Mouse (Mus musculus): Measurements from ENCODE around the gene Immt. TPM values are rescaled to one million over a fixed set of nuclear protein-coding genes. Genes with fewer than 3 reads are reported as not detected.
"Not testable (repeated sequence)": the region's sequence is repeated elsewhere in the genome, so short reads cannot be mapped to it uniquely, and the experiment has no call there.

The Immt gene
- polyA plus RNA-seq, 1 experiment from 2014 or later, result 193 TPM

DNA sequence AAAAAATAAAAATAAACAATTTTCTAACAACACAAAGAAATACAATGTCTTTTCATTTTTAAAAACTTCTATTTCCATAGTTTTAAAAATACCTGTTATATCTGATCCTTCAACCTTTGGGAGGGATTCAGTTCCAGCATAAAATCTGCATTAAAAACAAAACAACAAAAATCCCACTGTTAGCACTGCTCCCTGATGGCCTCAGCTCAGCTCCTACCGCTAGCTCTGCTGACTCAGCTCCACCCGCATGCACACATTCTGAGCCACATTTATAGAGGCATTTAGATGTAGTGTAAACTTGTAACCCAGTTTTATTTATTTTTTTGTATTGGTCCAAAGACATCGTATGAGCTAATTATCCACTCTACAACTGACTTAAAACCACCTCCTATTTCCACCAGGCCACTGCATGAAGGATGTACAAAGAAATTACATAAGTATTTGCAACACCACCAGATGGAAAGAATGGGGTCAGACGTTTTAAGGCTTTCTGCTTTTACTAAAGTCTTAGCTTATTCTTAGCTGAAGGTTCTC is 76.6 kb downstream of the Immt start:
- no peak for TF ChIP-seq CTCF (IDR thresholded peaks at IDR 0.05; ENCODE audit: low read depth)
- no peak overlapping the region for H3K27ac ChIP-seq (ENCODE audit: low read depth)
- peaks cover 46% of the 10 kb centered on the region for H3K36me3 ChIP-seq (ENCODE audit: insufficient read depth)
- peaks cover 3% of the 10 kb centered on the region; the same call in 1 of the 2 replicates for H3K4me1 ChIP-seq (ENCODE audit: insufficient read depth)
- no peaks in the 10 kb centered on the region for H3K27me3 ChIP-seq (ENCODE audit: insufficient read depth, low read length)
- peak overlapping the region; percentile 78 for H3K9ac ChIP-seq
- peak overlapping the region; percentile 90 for H3K4me2 ChIP-seq
- 3% methylated on average over 4 of the region's 4 CpGs for WGBS
- DNase-seq, result peak; percentile 17
- no peak for ATAC-seq (ENCODE audit: insufficient read depth)
- peak overlapping the region; percentile 69 for H3K4me3 ChIP-seq (ENCODE audit: low read depth, low read length)
- no peaks in the 10 kb centered on the region for H3K9me3 ChIP-seq (ENCODE audit: low read depth, low read length)

DNA sequence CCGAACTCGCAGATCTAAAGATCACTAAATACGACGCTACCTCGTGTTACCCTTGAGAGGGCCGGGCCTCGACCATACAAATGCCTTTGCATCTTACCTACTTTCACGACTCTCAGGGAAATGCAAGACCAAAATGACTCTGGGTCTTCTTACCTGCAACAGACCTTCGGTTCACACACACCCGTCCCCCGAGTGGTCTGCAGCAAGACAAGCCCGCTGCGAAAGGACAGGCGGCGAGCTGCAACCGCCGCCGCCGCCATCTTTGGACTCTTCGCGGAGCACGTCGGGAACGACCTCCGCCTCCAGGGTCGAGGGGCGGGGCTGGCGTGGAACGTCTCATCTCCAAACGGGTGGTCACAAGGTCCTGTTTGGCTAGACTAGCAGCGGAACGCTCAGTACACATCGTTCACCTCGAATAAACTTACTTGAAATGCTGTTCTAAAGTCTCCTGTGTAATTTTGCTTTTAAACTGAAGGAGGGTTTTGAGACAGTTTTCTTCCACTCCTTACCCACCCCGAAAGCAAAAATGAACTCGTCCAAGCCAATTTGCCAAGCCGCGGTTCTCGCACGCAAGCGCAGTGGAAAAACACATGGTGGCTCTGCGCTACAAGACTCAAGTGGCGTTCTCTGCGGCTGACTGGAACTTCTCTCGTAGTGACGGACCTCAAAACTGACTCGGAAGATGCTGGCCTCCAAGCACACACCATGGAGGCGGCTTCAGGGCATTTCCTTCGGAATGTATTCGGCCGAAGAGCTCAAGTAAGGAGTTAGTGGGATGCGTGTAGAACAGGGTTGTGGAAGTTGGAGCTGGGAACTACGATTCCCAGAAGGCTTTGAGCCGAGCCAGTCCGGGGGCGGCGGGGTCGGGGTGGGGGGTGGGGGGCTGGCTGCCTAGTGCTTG is 77.6 kb downstream of the Immt start, which contains the start of the genes Ptcd3 and Polr1a:
Gene Ptcd3, minus strand, starts transcription at position 270 of the 901 bp plus-strand sequence.
Gene Polr1a, plus strand, starts transcription at position 573 of the 901 bp plus-strand sequence.
- Histone ChIP-seq H3K9ac (peak within 1 kb of the TSS; percentile 78), H3K27ac (ENCODE audit: low read depth) (peak within 1 kb of the TSS; percentile 73; the same call in 1 of the 2 replicates), H3K4me2 (peak within 1 kb of the TSS; percentile 90), H3K9me3 (ENCODE audit: low read depth, low read length) (no peaks in the 10 kb centered on the region), H3K4me3 (ENCODE audit: low read depth, low read length) (peak within 1 kb of the TSS; percentile 69), H3K27me3 (ENCODE audit: insufficient read depth, low read length) (no peaks in the 10 kb centered on the region), H3K36me3 (ENCODE audit: insufficient read depth) (peaks cover 43% of the 10 kb centered on the region), H3K4me1 (ENCODE audit: insufficient read depth) (peaks cover 3% of the 10 kb centered on the region; the same call in 1 of the 2 replicates)
- TF ChIP-seq CTCF (IDR thresholded peaks at IDR 0.05; ENCODE audit: low read depth), result no peak
- DNase-seq (peak; percentile 97), ATAC-seq (ENCODE audit: insufficient read depth) (peak; percentile 94)
- WGBS, result under 1% methylated on average over 58 of the region's 58 CpGs

DNA sequence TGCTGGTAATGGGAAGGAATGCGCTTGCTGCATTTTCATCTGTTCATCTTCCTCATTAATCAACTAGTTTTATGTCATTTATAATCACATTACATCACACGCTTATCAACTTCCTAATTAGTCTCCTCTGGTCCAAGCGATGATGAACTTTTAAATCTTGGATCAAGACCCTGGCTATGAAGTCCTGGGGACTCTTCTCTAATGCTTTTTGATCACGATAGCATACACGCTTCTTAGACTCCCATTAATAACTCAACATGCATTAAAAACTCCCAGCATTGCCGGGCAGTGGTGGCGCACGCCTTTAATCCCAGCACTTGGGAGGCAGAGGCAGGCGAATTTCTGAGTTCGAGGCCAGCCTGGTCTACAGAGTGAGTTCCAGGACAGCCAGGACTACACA is 78.3 kb downstream of the Immt start:
- Histone ChIP-seq H3K27ac (ENCODE audit: low read depth) (no peak overlapping the region; the same call in 1 of the 2 replicates), H3K36me3 (ENCODE audit: insufficient read depth) (peaks cover 43% of the 10 kb centered on the region), H3K9me3 (ENCODE audit: low read depth, low read length) (no peaks in the 10 kb centered on the region), H3K4me2 (peak overlapping the region; percentile 90), H3K4me3 (ENCODE audit: low read depth, low read length) (peak overlapping the region; percentile 69), H3K27me3 (ENCODE audit: insufficient read depth, low read length) (no peaks in the 10 kb centered on the region), H3K9ac (peak overlapping the region; percentile 78), H3K4me1 (ENCODE audit: insufficient read depth) (peaks cover 3% of the 10 kb centered on the region; the same call in 1 of the 2 replicates)
- DNase-seq (no peak), ATAC-seq (ENCODE audit: insufficient read depth) (peak; percentile 2; the same call in 1 of the 2 replicates)
- TF ChIP-seq CTCF (IDR thresholded peaks at IDR 0.05; ENCODE audit: low read depth), result no peak
- WGBS, result 19% methylated on average over 10 of the region's 10 CpGs

DNA sequence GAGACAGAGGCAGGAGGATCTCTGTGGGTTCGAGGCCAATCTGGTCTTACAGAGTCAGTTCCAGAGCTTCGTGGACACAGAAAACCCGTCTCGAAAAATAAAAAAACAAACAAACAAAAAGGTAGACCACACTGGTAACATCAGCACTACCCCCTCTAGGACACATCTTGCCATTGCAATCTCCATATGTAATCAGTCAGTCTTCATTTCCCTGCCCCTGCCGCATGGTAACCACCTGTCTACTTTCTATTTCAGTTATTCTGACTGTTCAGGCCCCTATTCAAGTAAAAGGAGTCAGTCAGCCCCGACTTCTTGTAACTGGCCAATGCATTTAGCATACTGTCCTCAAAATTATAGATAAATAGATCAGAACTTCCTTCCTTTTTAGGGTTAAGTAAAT is 78.7 kb downstream of the Immt start:
- H3K4me1 ChIP-seq (ENCODE audit: insufficient read depth), result peaks cover 3% of the 10 kb centered on the region; the same call in 1 of the 2 replicates
- 62% methylated on average over 6 of the region's 6 CpGs for WGBS

DNA sequence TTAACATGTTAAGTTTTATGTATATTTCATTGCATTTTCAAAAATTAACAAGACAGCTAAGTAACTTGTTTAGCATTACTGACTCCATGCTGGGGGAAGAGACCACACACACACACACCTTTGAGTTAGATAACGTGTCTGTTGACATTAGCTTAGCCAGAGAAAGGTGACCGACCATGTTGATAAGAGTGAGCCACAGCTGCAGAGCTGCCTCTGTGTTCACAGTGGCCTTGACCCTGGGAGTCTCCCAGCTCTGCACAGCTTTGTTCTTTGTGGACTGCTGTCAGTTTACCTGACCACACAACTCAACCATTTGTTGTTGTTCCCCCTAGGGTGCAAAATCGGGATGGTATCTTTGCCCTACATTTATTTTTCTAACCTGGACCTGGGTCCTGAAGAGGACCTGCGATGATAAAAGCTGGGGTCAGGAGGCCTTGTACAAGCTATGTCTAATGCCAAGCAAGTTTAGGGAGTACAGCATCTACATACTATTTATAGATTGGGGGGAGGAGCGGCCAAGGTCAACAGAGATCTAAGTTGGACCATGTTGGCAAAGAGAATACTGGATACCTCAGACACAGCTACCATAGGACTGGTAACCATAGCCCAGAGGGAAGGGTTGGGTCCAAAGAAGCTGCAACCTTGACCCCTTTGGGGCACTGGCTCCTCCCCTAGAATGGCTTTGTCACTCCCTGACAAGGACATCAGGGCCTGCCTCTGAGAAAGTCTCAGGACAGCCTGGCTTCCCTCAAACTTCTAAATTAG is 80.7 kb downstream of the Immt start:
- 42% methylated on average over 5 of the region's 5 CpGs for WGBS
- Histone ChIP-seq H3K4me3 (ENCODE audit: low read depth, low read length) (no peak overlapping the region), H3K27ac (ENCODE audit: low read depth) (no peak overlapping the region), H3K9me3 (ENCODE audit: low read depth, low read length) (no peaks in the 10 kb centered on the region), H3K27me3 (ENCODE audit: insufficient read depth, low read length) (no peaks in the 10 kb centered on the region), H3K4me2 (no peak overlapping the region), H3K36me3 (ENCODE audit: insufficient read depth) (peaks cover 43% of the 10 kb centered on the region), H3K4me1 (ENCODE audit: insufficient read depth) (peaks cover 3% of the 10 kb centered on the region; the same call in 1 of the 2 replicates), H3K9ac (no peak overlapping the region)
- ATAC-seq (ENCODE audit: insufficient read depth), result no peak
- DNase-seq, result no peak
- TF ChIP-seq CTCF (IDR thresholded peaks at IDR 0.05; ENCODE audit: low read depth), result no peak

More for the DNA sequence above, 78.7 kb downstream of the Immt start:
- DNase-seq (peak; percentile 15), ATAC-seq (ENCODE audit: insufficient read depth) (no peak)
- Histone ChIP-seq H3K9me3 (ENCODE audit: low read depth, low read length) (no peaks in the 10 kb centered on the region), H3K36me3 (ENCODE audit: insufficient read depth) (peaks cover 41% of the 10 kb centered on the region), H3K27ac (ENCODE audit: low read depth) (no peak overlapping the region), H3K9ac (no peak overlapping the region), H3K4me2 (peak overlapping the region; percentile 90), H3K27me3 (ENCODE audit: insufficient read depth, low read length) (no peaks in the 10 kb centered on the region), H3K4me3 (ENCODE audit: low read depth, low read length) (peak overlapping the region; percentile 69)
- TF ChIP-seq CTCF (IDR thresholded peaks at IDR 0.05; ENCODE audit: low read depth), result no peak

DNA sequence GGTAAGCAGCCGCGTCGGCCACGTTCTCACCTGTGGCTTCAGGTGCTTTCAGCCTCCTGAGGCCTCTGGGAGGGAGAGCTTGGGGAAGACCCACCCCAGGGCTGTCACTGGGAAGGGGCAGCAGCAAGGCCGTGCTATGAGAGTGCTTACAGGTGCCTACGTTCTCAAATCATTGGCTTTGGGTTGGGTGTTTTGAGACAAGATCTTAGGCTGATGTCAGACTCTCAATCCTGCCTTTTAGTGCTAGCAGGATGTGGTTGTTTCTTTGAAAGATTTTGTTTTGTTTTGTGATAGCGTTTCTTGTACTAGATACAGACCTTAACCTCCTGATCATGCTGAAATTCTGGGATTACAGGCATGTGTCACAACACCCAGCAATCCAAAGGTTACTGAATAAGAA is 89.6 kb downstream of the Immt start:
- no peak for ATAC-seq (ENCODE audit: insufficient read depth)
- Histone ChIP-seq H3K4me1 (ENCODE audit: insufficient read depth) (no peaks in the 10 kb centered on the region), H3K9ac (no peak overlapping the region), H3K36me3 (ENCODE audit: insufficient read depth) (peaks cover 92% of the 10 kb centered on the region), H3K9me3 (ENCODE audit: low read depth, low read length) (no peaks in the 10 kb centered on the region), H3K4me2 (no peak overlapping the region), H3K27me3 (ENCODE audit: insufficient read depth, low read length) (no peaks in the 10 kb centered on the region), H3K27ac (ENCODE audit: low read depth) (no peak overlapping the region), H3K4me3 (ENCODE audit: low read depth, low read length) (no peak overlapping the region)
- 97% methylated on average over 7 of the region's 7 CpGs for WGBS
- no peak for TF ChIP-seq CTCF (IDR thresholded peaks at IDR 0.05; ENCODE audit: low read depth)
- no peak for DNase-seq

DNA sequence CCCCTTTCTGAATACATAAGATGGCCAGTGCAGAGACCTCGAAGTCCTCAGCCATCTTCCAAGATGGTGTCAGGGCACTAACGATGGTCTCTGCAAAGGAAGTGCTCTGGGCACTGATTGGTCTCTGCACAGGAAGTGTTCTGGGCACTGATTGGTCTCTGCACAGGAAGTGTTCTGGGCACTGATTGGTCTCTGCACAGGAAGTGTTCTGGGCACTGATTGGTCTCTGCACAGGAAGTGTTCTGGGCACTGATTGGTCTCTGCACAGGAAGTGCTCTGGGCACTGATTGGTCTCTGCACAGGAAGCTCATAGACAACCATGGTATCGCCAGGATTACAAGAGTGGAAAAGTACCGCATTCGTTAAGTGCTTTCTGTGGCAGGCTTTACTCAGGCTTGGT is 94.1 kb downstream of the Immt start:
- not testable (repeated sequence) for H3K9ac ChIP-seq; H3K27ac ChIP-seq (ENCODE audit: low read depth); H3K4me2 ChIP-seq; H3K9me3 ChIP-seq (ENCODE audit: low read depth, low read length); H3K27me3 ChIP-seq (ENCODE audit: insufficient read depth, low read length); ATAC-seq (ENCODE audit: insufficient read depth); DNase-seq; H3K4me3 ChIP-seq (ENCODE audit: low read depth, low read length); H3K4me1 ChIP-seq (ENCODE audit: insufficient read depth)
- peaks cover 87% of the 10 kb centered on the region for H3K36me3 ChIP-seq (ENCODE audit: insufficient read depth)
- 88% methylated on average over 5 of the region's 5 CpGs for WGBS

Other genes starting within 250 kb of the Immt start
- gene Kdm3a, start 198.3 kb upstream of the Immt start, polyA plus RNA-seq (2014; fragmentation: Nextera tagmentation; extraction: Ambion mirVana), result 38.7 and 43.8 TPM in 2 replicates
- gene Reep1, start 123.8 kb upstream of the Immt start, polyA plus RNA-seq (2014; fragmentation: Nextera tagmentation; extraction: Ambion mirVana), result 20.0 and 20.3 TPM in 2 replicates
- gene Mrpl35, start 4.4 kb upstream of the Immt start, polyA plus RNA-seq (2014; fragmentation: Nextera tagmentation; extraction: Ambion mirVana), result 66.5 and 66.7 TPM in 2 replicates
- 109 and 115 TPM in 2 replicates for gene Ptcd3, start 77.4 kb downstream of the Immt start, polyA plus RNA-seq (2014; fragmentation: Nextera tagmentation; extraction: Ambion mirVana)
- gene Polr1a, start 77.7 kb downstream of the Immt start, polyA plus RNA-seq (2014; fragmentation: Nextera tagmentation; extraction: Ambion mirVana), result 35.0 and 37.2 TPM in 2 replicates